Mouse (Mus musculus) CH12.LX (cell line): ENCODE data around the gene Mrpl34. TPM values are rescaled to one million over a fixed set of nuclear protein-coding genes. Genes with fewer than 3 reads are reported as not detected.

Source experiments
- DNase-seq: peaks from one replicate; pipeline ENCODE4 v3.0.0-alpha.2; 2013; ENCODE audit errors: extremely low read depth
- H3K27ac ChIP-seq: 2 replicates; pipeline ENCODE4 v1.5.1; 2012; ENCODE audit warnings: low read depth, mild to moderate bottlenecking, control low read depth, moderate library complexity; ENCODE audit not compliant: insufficient read depth
- H3K27me3 ChIP-seq: replicated peaks from 2 replicates; pipeline ENCODE3; 2012; ENCODE audit warnings: inconsistent platforms
- H3K36me3 ChIP-seq, 2 experiments: replicated peaks in 1 of 2; 2 replicates each; pipeline versions ENCODE3 to v1.6.1; 2012; ENCODE audit warnings: inconsistent platforms in 1 of 2, low read length in 1 of 2, mild to moderate bottlenecking in 1 of 2, mixed read lengths in 1 of 2, moderate library complexity in 1 of 2; ENCODE audit not compliant: control insufficient read depth in 1 of 2, insufficient read depth in 1 of 2
- H3K4me1 ChIP-seq, 2 experiments: 2 replicates each; pipeline ENCODE4 v1.6.1; 2012; ENCODE audit warnings: inconsistent platforms in 1 of 2, moderate library complexity in 1 of 2; ENCODE audit not compliant: insufficient read depth in 2 of 2, control insufficient read depth in 1 of 2
- H3K4me2 ChIP-seq: 2 replicates; pipeline ENCODE4 v1.6.1; 2012; ENCODE audit warnings: low read depth, mild to moderate bottlenecking, control low read depth; ENCODE audit not compliant: poor library complexity, insufficient read depth, severe bottlenecking
- H3K4me3 ChIP-seq, 3 experiments: fragments of 150-350 bp in 1 of 3; sonication (generic) in 1 of 3; replicated peaks in 1 of 3; 2 replicates each; pipeline versions ENCODE3 to v1.5.1; 2011 to 2012; ENCODE audit warnings: low read depth in 2 of 3, low read length in 2 of 3, mild to moderate bottlenecking in 2 of 3, moderate library complexity in 2 of 3, control low read depth in 1 of 3, improper control_type of control experiment in 1 of 3, inconsistent platforms in 1 of 3, mixed read lengths in 1 of 3; ENCODE audit not compliant: poor library complexity in 1 of 3
- H3K79me2 ChIP-seq: replicated peaks from 2 replicates; pipeline ENCODE4 v1.6.1; 2012; ENCODE audit warnings: mild to moderate bottlenecking, moderate library complexity; ENCODE audit not compliant: control insufficient read depth, poor library complexity, insufficient read depth, severe bottlenecking; ENCODE audit errors: extremely low read depth
- H3K9ac ChIP-seq: 2 replicates; pipeline ENCODE4 v1.6.1; 2012; ENCODE audit warnings: low read depth, mild to moderate bottlenecking, control low read depth, moderate library complexity; ENCODE audit not compliant: insufficient read depth
- H3K9me3 ChIP-seq: replicated peaks from 2 replicates; pipeline ENCODE3; 2012; ENCODE audit warnings: low read length, inconsistent platforms, mixed read lengths
- E2F4 ChIP-seq: IDR thresholded peaks from 2 replicates; pipeline ENCODE4 v1.6.1; 2011; ENCODE audit warnings: low read depth, low read length, improper control_type of control experiment; ENCODE audit not compliant: insufficient replicate concordance
- EP300 ChIP-seq: IDR thresholded peaks from 2 replicates; pipeline ENCODE4 v1.6.1; 2011; ENCODE audit warnings: low read length, improper control_type of control experiment
- GABPA ChIP-seq: IDR thresholded peaks from 2 replicates; pipeline ENCODE4 v1.6.1; 2012; ENCODE audit warnings: low read depth, low read length, improper control_type of control experiment, inconsistent platforms; ENCODE audit not compliant: insufficient replicate concordance
- HCFC1 ChIP-seq: IDR thresholded peaks from 2 replicates; pipeline ENCODE4 v1.6.1; 2012; ENCODE audit warnings: low read depth, mild to moderate bottlenecking, inconsistent platforms, low read length, improper control_type of control experiment
- MAFK ChIP-seq: IDR thresholded peaks from 2 replicates; pipeline ENCODE4 v1.6.1; 2011; ENCODE audit warnings: low read length, improper control_type of control experiment; ENCODE audit not compliant: insufficient replicate concordance
- MAX ChIP-seq: IDR thresholded peaks from 2 replicates; pipeline ENCODE4 v1.6.1; 2011; ENCODE audit warnings: low read length, improper control_type of control experiment
- MAZ ChIP-seq: IDR thresholded peaks from 2 replicates; pipeline ENCODE4 v1.6.1; 2012; ENCODE audit warnings: low read depth, mild to moderate bottlenecking, inconsistent platforms, low read length, improper control_type of control experiment, moderate library complexity
- MXI1 ChIP-seq: IDR thresholded peaks from 2 replicates; pipeline ENCODE4 v1.6.1; 2011; ENCODE audit warnings: mild to moderate bottlenecking, low read depth, low read length, improper control_type of control experiment
- MYC ChIP-seq: IDR thresholded peaks from 2 replicates; pipeline ENCODE4 v1.6.1; 2011; ENCODE audit warnings: low read depth, mild to moderate bottlenecking, improper control_type of control experiment, low read length
- POLR2AphosphoS2 ChIP-seq: IDR thresholded peaks from 2 replicates; pipeline ENCODE4 v1.6.1; 2011; ENCODE audit warnings: low read depth, low read length, improper control_type of control experiment
- RAD21 ChIP-seq: IDR thresholded peaks from 2 replicates; pipeline ENCODE4 v1.6.1; 2011; ENCODE audit warnings: low read depth, mild to moderate bottlenecking, low read length, improper control_type of control experiment, moderate library complexity
- TBP ChIP-seq: conservative IDR thresholded peaks from 2 replicates; pipeline ENCODE4 v1.6.1; 2011; ENCODE audit warnings: low read depth, low read length, improper control_type of control experiment
- ZC3H11A ChIP-seq: IDR thresholded peaks from 2 replicates; pipeline ENCODE4 v1.6.1; 2012; ENCODE audit warnings: low read depth, mild to moderate bottlenecking, inconsistent platforms, low read length, improper control_type of control experiment
- ZMIZ1 ChIP-seq: IDR thresholded peaks from 2 replicates; pipeline ENCODE4 v1.6.1; 2012; ENCODE audit warnings: low read depth, mild to moderate bottlenecking, inconsistent platforms, low read length, improper control_type of control experiment
- ZNF384 ChIP-seq: IDR thresholded peaks from 2 replicates; pipeline ENCODE4 v1.6.1; 2012; ENCODE audit warnings: low read depth, low read length, improper control_type of control experiment, inconsistent platforms
- dilution Hi-C: fragments of 300-500 bp; cut with MboI; formaldehyde crosslinking; loops from 2 replicates; pipeline ENCODE4 v1.14.3; 2020; ENCODE audit warnings: low sequenced_read_pairs; ENCODE audit not compliant: extremely low pct_unique_long_range_greater_than_20kb, extremely low pct_ligation_motif_present
- in situ Hi-C: fragments of 300-500 bp; cut with MboI; formaldehyde crosslinking; loops from 3 replicates; pipeline ENCODE4 v1.14.3; 2019; ENCODE audit warnings: low sequenced_read_pairs, low pct_ligation_motif_present, low pct_unique_long_range_greater_than_20kb, mixed read lengths
- polyA plus RNA-seq: library from polyadenylated mRNA; unstranded; fragments of >175 nt; gene quantifications from 2 replicates; pipeline ENCODE4 v1.2.1, GENCODE M21; 2012; ENCODE audit warnings: low read depth; ENCODE audit not compliant: insufficient read length
- total RNA-seq, 2 experiments: library from RNA; depleted of rRNA; stranded (reverse); fragments of 300-350 nt in 1 of 2; fragments of >200 nt in 1 of 2; gene quantifications; 2 replicates each; pipeline ENCODE4 v1.2.3; 2012 to 2014

Gene Mrpl34
- total and polyA plus RNA-seq, 3 experiments, result 94.4 to 150 (median 133) TPM

GRCm38 (mm10) chr8:71497077-71497645 is 32.4 kb downstream of the Mrpl34 start:
- Histone ChIP-seq H3K27ac (no peak overlapping the region), H3K9me3 (no peaks in the 10 kb centered on the region), H3K9ac (no peak overlapping the region), H3K79me2 (no peaks in the 10 kb centered on the region), H3K4me2 (no peak overlapping the region), H3K27me3 (no peaks in the 10 kb centered on the region), H3K36me3 (peaks cover 11 to 57% of the 10 kb centered on the region in 2 experiments), H3K4me3 (no peak overlapping the region), H3K4me1 (peaks cover 0 to 15% of the 10 kb centered on the region in 2 experiments; a peak in 2 of 4 replicates)
- dilution Hi-C loops, result no loop called here
- DNase-seq, result no peak
- in situ Hi-C loops, result no loop called here
- TF ChIP-seq MAX (no peak), RAD21 (no peak), GABPA (no peak), ZNF384 (no peak), MXI1 (no peak), MAFK (no peak), MYC (no peak), MAZ (no peak), E2F4 (no peak), ZC3H11A (no peak), EP300 (no peak), ZMIZ1 (no peak), HCFC1 (no peak)
- TF ChIP-seq, all 38 proteins: peak for 0

- no peak overlapping the region for H3K4me2 ChIP-seq
- H3K79me2 ChIP-seq, result no peaks in the 10 kb centered on the region
- peaks cover 4 to 49% of the 10 kb centered on the region in 2 experiments for H3K36me3 ChIP-seq
- H3K4me3 ChIP-seq, result no peak overlapping the region
- dilution Hi-C loops, result no loop called here
- in situ Hi-C loops, result no loop called here
- H3K9ac ChIP-seq, result no peak overlapping the region
- H3K27me3 ChIP-seq, result no peaks in the 10 kb centered on the region
- DNase-seq, result no peak
- TF ChIP-seq POLR2AphosphoS2 (0 out of 2 replicates have a peak, but pooled peaks have one; percentile 47), TBP (no peak)
- H3K9me3 ChIP-seq, result no peaks in the 10 kb centered on the region
- peaks cover 0 to 21% of the 10 kb centered on the region in 2 experiments; a peak in 2 of 4 replicates for H3K4me1 ChIP-seq
- H3K27ac ChIP-seq, result no peak overlapping the region
Observed at GRCm38 (mm10) chr8:71497881-71498501, 33.2 kb downstream of the Mrpl34 start.
